Mouse (Mus musculus): ENCODE data around the gene Itpr2.

DNA sequence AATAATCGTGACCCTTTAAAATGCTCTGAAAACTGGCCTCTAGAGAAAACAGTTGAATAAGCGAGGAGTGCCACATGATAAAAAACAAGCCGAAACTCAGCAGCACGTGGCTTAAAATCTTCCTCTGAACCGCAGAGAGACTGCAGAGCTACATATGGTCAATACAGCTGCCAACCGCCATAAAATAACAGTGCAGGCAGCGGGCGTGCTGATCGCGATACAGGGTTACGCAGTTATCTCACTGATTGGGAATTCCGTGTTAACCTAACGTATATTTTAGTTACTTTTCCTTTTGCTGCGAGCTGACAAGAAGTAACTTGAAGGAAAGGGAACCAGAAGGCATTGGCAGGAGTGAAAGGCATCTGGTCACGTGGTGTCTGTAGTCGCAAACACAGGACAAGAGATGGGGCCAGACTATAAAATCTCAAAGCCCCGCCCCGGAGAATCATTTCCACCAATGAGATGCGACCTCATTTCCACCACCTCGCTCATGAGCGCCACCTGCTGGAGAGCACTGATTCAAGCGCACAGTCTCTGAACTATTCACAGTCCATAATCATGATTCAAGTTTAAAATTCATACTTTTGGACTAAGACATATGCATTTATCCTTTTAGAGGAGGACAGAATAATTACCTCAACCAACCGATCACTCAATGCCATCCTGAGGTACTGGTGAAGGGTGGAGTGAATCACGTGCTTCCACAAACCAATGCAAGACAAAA is 220.7 kb downstream of the Itpr2 start:
- TF ChIP-seq POLR2A (IDR thresholded peaks at IDR 0.05; ENCODE audit: borderline replicate concordance, control insufficient read depth, low read depth, low read length) (no peak), CTCF (IDR thresholded peaks at IDR 0.05; ENCODE audit: control insufficient read depth, insufficient read depth, low read length) (peak; percentile 79)

All from bone marrow, adult 2 months (tissue).